Mouse (Mus musculus) gastrocnemius, postnatal 14 days (tissue): Measurements from ENCODE around the gene Plekhm1. TPM values are rescaled to one million over a fixed set of nuclear protein-coding genes. Genes with fewer than 3 reads are reported as not detected.

Experiments
- DNase-seq: peaks from one replicate; pipeline ENCODE4 v3.0.0; 2021; ENCODE audit warnings: mixed read lengths
- intact Hi-C: fragments of 180-260 bp; cut with DNase I; formaldehyde crosslinking; loops from one replicate; pipeline ENCODE4 v1.15.1; 2025; ENCODE audit warnings: low total_unique reads
- total RNA-seq, 2 experiments: library from RNA; stranded (reverse); gene quantifications; 2 replicates each; pipeline ENCODE4 v1.2.3; 2021

Gene Plekhm1
- total RNA-seq, 2 experiments from 2014 or later: 7.9 to 9.3 TPM

- intact Hi-C loops: loop anchor here (5.0 kb wide), 1 partner anchor 37 kb away; the partner anchor contains the start of gene Arhgap27
- DNase-seq: no peak
Measured at GRCm38 (mm10) chr11:103399050-103399449, 13.4 kb downstream of the Plekhm1 start.

- intact Hi-C loops: loop anchor here (5.0 kb wide), 1 partner anchor 34 kb away; the partner anchor contains the start of gene Arhgap27
- no peak for DNase-seq
Measured at GRCm38 (mm10) chr11:103396682-103397081, 15.8 kb downstream of the Plekhm1 start.

- intact Hi-C loops: loop anchor here (5.0 kb wide), 1 partner anchor 34 kb away; the partner anchor contains the start of gene Arhgap27
- no peak for DNase-seq
Measured at GRCm38 (mm10) chr11:103396236-103396635, 16.3 kb downstream of the Plekhm1 start.

DNA sequence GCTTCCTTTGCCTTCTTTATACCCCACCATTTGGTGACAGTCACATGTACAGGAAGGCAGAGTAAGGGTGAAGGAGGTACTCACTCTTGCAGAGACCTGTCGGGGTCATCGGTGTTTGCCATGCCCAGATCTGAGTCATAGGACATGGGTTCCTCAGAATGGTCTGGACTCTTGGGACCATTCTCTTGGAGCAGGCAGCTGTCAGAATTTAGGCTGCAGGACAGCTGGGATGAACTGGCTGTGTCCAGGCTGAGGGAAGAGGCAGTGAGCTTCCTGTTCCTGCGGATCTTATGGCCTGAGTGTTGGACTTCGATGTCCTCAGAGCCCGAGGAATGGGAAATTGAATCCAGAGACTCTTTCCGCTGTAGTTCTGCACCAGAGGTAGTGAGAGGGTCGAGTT lies 17.9 kb downstream of the Plekhm1 start:
- intact Hi-C loops: loop anchor here (5.0 kb wide), 1 partner anchor 32 kb away; the partner anchor contains the start of gene Arhgap27

GRCm38 (mm10) chr11:103394025-103394424 lies 18.5 kb downstream of the Plekhm1 start:
- intact Hi-C loops: no loop called here
- DNase-seq: no peak

More for the DNA sequence above, 17.9 kb downstream of the Plekhm1 start:
- no peak for DNase-seq

DNA sequence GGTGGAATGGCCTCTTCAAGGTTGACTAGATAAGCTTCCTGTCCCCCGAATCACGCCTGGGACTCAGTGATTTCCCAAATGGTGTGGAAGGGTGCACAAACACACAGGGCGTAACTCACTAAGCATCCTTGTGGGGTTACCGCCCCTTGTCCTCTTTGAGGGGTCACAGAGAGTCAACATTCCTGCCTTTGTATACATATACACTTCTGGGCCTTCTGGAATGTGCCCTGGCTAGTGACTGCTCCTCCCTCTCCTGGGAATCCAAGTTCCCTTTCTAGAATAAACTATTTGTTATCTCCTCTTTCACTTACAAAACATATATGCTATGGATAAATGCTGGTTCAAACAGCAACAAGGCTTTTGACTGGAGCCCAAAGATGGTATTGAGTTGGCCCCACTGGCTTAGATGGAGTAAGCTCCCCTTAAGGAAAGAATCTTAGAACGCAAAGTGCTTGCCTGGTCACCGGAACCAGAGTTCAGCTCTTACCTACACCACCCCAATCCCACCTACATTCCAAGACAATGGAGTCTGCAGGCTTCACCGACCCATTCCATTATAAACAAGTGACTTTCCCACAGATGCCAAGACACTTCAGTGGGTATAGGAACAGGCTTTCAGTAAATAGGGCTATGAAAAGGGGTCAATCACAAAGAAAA lies 24.5 kb downstream of the Plekhm1 start:
- intact Hi-C loops: no loop called here
- no peak for DNase-seq

GRCm38 (mm10) chr11:103386827-103387226 lies 25.7 kb downstream of the Plekhm1 start:
- no peak for DNase-seq
- intact Hi-C loops: no loop called here

GRCm38 (mm10) chr11:103381956-103382613 lies 30.4 kb downstream of the Plekhm1 start:
- intact Hi-C loops: no loop called here
- DNase-seq: peak; percentile 55

- intact Hi-C loops: no loop called here
- DNase-seq: no peak
Measured at GRCm38 (mm10) chr11:103381505-103381904, 31.0 kb downstream of the Plekhm1 start.

DNA sequence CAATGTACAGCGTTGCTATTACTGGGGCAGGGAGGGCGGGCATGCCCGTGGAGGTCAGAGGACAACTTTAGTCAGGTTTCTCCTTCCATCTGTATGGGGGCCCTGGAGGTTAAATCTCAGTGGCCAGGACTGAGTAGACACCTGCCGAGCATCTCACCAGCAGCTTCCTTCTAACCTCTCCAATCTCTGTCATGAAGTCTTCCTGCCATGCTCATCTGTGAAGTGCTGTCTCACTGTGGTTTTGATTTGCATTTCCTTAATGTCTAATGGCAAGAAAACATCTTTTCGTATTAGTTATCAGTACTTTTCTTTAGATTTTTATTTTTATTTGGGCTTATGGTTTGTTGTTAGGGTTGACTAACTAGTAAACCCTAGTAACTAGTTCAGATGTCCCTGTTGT lies 32.0 kb downstream of the Plekhm1 start:
- DNase-seq: no peak
- intact Hi-C loops: no loop called here

DNA sequence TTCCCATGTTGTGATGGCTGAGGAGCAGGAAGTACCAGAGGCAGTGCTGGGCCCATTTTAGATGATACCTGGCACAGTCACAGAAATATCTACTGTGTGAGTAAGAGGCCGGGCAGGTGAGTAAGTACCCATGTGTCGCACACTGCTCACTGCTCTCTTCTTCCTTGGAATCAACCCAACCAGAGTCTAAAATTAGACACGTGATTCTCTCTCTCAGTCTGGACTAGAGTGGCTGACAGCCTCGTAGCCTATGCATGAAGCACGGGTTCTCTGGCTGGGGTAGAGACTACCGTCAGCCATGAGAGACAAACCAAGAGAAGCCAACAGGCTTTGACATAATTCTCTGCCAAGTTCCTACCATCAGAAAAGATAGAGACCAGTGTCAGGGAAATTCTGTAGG lies 34.1 kb downstream of the Plekhm1 start:
- intact Hi-C loops: no loop called here
- no peak for DNase-seq

- intact Hi-C loops: no loop called here
- no peak for DNase-seq
Measured at GRCm38 (mm10) chr11:103375772-103376171, 36.7 kb downstream of the Plekhm1 start.

- DNase-seq: no peak
- intact Hi-C loops: no loop called here
Measured at GRCm38 (mm10) chr11:103375258-103375657, 37.2 kb downstream of the Plekhm1 start.

DNA sequence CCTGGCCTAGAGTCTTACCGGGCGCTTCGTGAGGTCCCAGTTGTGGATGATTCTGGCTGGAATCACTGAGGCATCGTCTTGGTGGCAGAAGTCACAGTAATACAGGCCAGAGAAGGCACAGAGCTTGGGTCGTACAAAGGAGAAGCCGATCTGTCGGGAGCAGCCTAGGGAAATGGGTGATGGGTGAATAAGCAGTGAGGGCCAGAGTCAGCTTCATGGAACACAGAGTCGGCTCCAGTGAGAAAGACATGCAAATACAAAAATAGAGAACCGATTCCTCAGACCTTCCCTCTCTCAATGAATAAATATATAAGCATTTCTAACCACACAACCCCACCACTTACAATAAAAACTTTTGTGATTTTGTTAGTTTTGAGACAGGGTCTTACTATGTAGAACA lies 38.6 kb downstream of the Plekhm1 start:
- intact Hi-C loops: no loop called here
- no peak for DNase-seq

- intact Hi-C loops: no loop called here
- no peak for DNase-seq
Measured at GRCm38 (mm10) chr11:103372561-103372960, 39.9 kb downstream of the Plekhm1 start.

GRCm38 (mm10) chr11:103372068-103372467 lies 40.4 kb downstream of the Plekhm1 start:
- intact Hi-C loops: no loop called here
- no peak for DNase-seq

GRCm38 (mm10) chr11:103371222-103371539 lies 41.3 kb downstream of the Plekhm1 start:
- intact Hi-C loops: no loop called here
- DNase-seq: no peak

- DNase-seq: no peak
- intact Hi-C loops: no loop called here
Measured at GRCm38 (mm10) chr11:103370397-103371221, 41.9 kb downstream of the Plekhm1 start.

- intact Hi-C loops: no loop called here
- no peak for DNase-seq
Measured at GRCm38 (mm10) chr11:103365530-103365929, 47.0 kb downstream of the Plekhm1 start.

DNA sequence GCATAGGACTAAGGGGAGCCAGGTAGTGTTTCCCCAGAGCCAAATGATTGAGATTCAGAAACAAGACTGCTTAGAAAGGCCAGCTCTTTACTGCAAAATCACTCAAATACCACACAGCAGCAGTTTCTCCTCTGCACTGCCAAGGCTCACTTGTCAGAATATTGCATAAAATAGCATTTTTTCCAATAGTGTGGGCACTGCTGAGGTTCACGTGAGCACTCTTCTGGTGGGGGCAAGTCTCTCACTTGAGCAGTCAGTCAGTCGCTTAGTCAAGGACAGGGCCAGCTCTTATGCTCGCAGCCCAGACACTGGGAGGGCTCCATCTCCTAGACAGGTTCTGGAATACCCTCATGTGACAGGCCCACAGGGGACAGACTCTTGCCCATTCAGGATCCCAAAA lies 47.5 kb downstream of the Plekhm1 start:
- DNase-seq: no peak
- intact Hi-C loops: no loop called here
